Mouse (Mus musculus): ENCODE measurements around the gene Ppil6. TPM values are rescaled to one million over a fixed set of nuclear protein-coding genes. Genes with fewer than 3 reads are reported as not detected.

Ppil6 gene
- total RNA-seq (2015) = 1.1 TPM in 1 of 2 replicates, not detected in the other
- total RNA-seq (2017) = 1.5 TPM in 1 of 2 replicates, not detected in the other

- ATAC-seq (replicated peaks; ENCODE audit: poor library complexity) = peak; percentile 96
Observed at GRCm38 (mm10) chr10:41489708-41490517, at the start of gene Ppil6, which contains the start of gene Smpd2. Ppil6 (plus strand) TSS chr10:41490439. Smpd2 (minus strand) TSS chr10:41490369.

- no peak for ATAC-seq (replicated peaks; ENCODE audit: poor library complexity)
Observed at GRCm38 (mm10) chr10:41448216-41448615, 42.0 kb upstream of the Ppil6 start.

GRCm38 (mm10) chr10:41449684-41450083 is 40.6 kb upstream of the Ppil6 start:
- peak; percentile 26; the same call in 1 of the 2 replicates for ATAC-seq (replicated peaks; ENCODE audit: poor library complexity)

GRCm38 (mm10) chr10:41450137-41450670 is 40.0 kb upstream of the Ppil6 start, which contains the start of gene Zbtb24:
Zbtb24 (plus strand) TSS chr10:41450383.
- ATAC-seq (replicated peaks; ENCODE audit: poor library complexity) = peak; percentile 95

- no peak for ATAC-seq (replicated peaks; ENCODE audit: poor library complexity)
Observed at GRCm38 (mm10) chr10:41450780-41451522, 39.3 kb upstream of the Ppil6 start.

- ATAC-seq (replicated peaks; ENCODE audit: poor library complexity) = no peak
Observed at GRCm38 (mm10) chr10:41451656-41452055, 38.6 kb upstream of the Ppil6 start.

GRCm38 (mm10) chr10:41452791-41453190 is 37.4 kb upstream of the Ppil6 start:
- ATAC-seq (replicated peaks; ENCODE audit: poor library complexity) = no peak

- ATAC-seq (replicated peaks; ENCODE audit: poor library complexity) = no peak
Observed at GRCm38 (mm10) chr10:41459990-41460389, 30.2 kb upstream of the Ppil6 start.

GRCm38 (mm10) chr10:41460501-41460900 is 29.7 kb upstream of the Ppil6 start:
- ATAC-seq (replicated peaks; ENCODE audit: poor library complexity) = no peak

GRCm38 (mm10) chr10:41461057-41461722 is 29.0 kb upstream of the Ppil6 start:
- ATAC-seq (replicated peaks; ENCODE audit: poor library complexity) = no peak

GRCm38 (mm10) chr10:41464401-41464955 is 25.8 kb upstream of the Ppil6 start:
- ATAC-seq (replicated peaks; ENCODE audit: poor library complexity) = no peak

GRCm38 (mm10) chr10:41467325-41467724 is 22.9 kb upstream of the Ppil6 start:
- ATAC-seq (replicated peaks; ENCODE audit: poor library complexity) = no peak

- ATAC-seq (replicated peaks; ENCODE audit: poor library complexity) = no peak
Observed at GRCm38 (mm10) chr10:41470693-41471092, 19.5 kb upstream of the Ppil6 start.

GRCm38 (mm10) chr10:41472534-41472933 is 17.7 kb upstream of the Ppil6 start:
- no peak for ATAC-seq (replicated peaks; ENCODE audit: poor library complexity)

- 0 out of 2 replicates have a peak, but pooled peaks have one; percentile 7 for ATAC-seq (replicated peaks; ENCODE audit: poor library complexity)
Observed at GRCm38 (mm10) chr10:41472962-41473481, 17.2 kb upstream of the Ppil6 start.

- ATAC-seq (replicated peaks; ENCODE audit: poor library complexity) = peak; percentile 55
Observed at GRCm38 (mm10) chr10:41473782-41474468, 16.3 kb upstream of the Ppil6 start.

GRCm38 (mm10) chr10:41474981-41475391 is 15.3 kb upstream of the Ppil6 start:
- ATAC-seq (replicated peaks; ENCODE audit: poor library complexity) = no peak

- ATAC-seq (replicated peaks; ENCODE audit: poor library complexity) = peak; percentile 26
Observed at GRCm38 (mm10) chr10:41476171-41477017, 13.8 kb upstream of the Ppil6 start, which contains the start of gene Mical1. Mical1 (plus strand) TSS chr10:41476314.

- ATAC-seq (replicated peaks; ENCODE audit: poor library complexity) = no peak
Observed at GRCm38 (mm10) chr10:41477018-41477277, 13.3 kb upstream of the Ppil6 start.
